ENCODE assay signal across 17 mouse cellular contexts in the genomic region with DNA sequence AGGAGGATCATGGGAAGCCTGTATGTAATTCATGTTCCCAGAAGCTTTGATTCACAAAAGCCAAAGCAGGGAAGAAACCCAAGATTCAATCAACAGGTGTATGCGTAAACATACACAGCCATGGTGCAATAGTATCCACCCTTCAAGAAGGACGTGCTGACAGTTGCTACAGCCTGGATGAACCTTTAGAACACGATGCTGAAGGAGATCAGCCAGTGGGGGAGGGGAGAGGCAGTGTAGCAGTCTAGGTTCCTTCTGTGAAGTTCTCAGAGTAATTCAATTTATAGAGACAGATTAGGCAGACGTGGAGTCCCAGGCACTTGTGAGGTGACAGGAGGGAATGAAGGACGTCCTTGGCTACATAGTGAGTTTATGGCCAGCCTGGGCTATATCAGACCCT.
"Had no signal": no experiment of that assay in that cellular context is flagged by ENCODE, and none has a peak within 500 bp of the region (broad histone marks: within the 10 kb centered on the region; RNA-seq: fewer than 3 reads in every experiment).

No protein-coding gene starts in this region.

- H3K9me3 ChIP-seq: midbrain, embryonic 12.5 days; neural tube, embryonic 13.5 days; neural tube, embryonic 15.5 days had no signal

- H3K4me3 ChIP-seq: midbrain, embryonic 10.5 days; midbrain, embryonic 12.5 days; myocyte; neural tube, embryonic 13.5 days; neural tube, embryonic 15.5 days had no signal

- DNase-seq: lung, adult 18-20 months; lung, embryonic 14.5 days; lung, postnatal 10 days; lung, postnatal 4 days; midbrain, embryonic 14.5 days; retina, postnatal 1 day; right cerebral cortex, postnatal 14 days; spleen, adult 18-20 months; thymus, adult 18-20 months; thymus, postnatal 25 days; thymus, postnatal 4 days had no signal

- H3K9ac ChIP-seq: lung, embryonic 14.5 days; midbrain, embryonic 12.5 days; neural tube, embryonic 13.5 days; neural tube, embryonic 15.5 days had no signal

- H3K27ac ChIP-seq: midbrain, embryonic 10.5 days; midbrain, embryonic 12.5 days; neural tube, embryonic 13.5 days; neural tube, embryonic 15.5 days had no signal

- ATAC-seq: midbrain, embryonic 16.5 days had no signal

- H3K27me3 ChIP-seq: midbrain, embryonic 12.5 days; neural tube, embryonic 13.5 days; neural tube, embryonic 15.5 days had no signal

- H3K4me1 ChIP-seq: midbrain, embryonic 12.5 days; neural tube, embryonic 15.5 days had no signal

- H3K4me2 ChIP-seq: lung, embryonic 14.5 days; midbrain, embryonic 12.5 days; neural tube, embryonic 13.5 days; neural tube, embryonic 15.5 days had no signal
